Mouse (Mus musculus): ENCODE measurements at regions not wholly inside any gene's neighbourhood (a gene's known extent, or its start where the extent isn't known, plus 50 kb on each side); places are given as distances from the start of the nearest gene placed in this dataset.

DNA sequence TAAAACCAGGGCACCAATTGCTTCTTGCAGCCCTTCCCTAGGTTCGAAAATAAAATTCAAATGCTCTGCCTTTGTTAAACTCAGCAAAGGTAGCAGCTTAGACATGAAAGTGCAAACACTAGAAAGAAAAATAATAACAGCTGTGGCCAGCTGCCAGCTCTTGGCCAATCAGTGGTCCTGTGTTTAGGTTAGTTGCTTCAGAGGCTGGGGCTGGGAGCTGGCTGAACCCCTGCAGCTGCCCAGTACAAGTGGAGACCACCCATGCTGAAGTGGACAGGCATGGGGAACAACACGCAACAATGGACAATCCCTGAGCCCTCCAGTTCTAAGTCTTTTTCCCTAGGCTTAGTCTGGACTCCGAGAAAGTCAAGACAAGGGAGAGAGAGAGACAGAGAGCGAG is 2256.2 kb upstream of the Gm7489 start:
- H3K4me2 ChIP-seq (ENCODE audit: low read length): no peak overlapping the region
- H3K36me3 ChIP-seq (ENCODE audit: control insufficient read depth, insufficient read depth, low read length): no peaks in the 10 kb centered on the region
- WGBS: 70% methylated on average over 4 of the region's 4 CpGs
- ATAC-seq (ENCODE audit: insufficient number of reproducible peaks, insufficient read depth, low FRiP score, low read depth): no peak
- no peaks in the 10 kb centered on the region for H3K4me1 ChIP-seq (ENCODE audit: control insufficient read depth in 2 of 2, insufficient read depth in 2 of 2, low read length in 2 of 2)
- no peaks in the 10 kb centered on the region for H3K27me3 ChIP-seq (ENCODE audit: control insufficient read depth, insufficient read depth, low read length)
- no peak overlapping the region for H3K27ac ChIP-seq (replicated peaks in 1 of 2; ENCODE audit: control insufficient read depth in 1 of 2, insufficient read depth in 1 of 2, low read depth in 2 of 2, low read length in 2 of 2)
- no peaks in the 10 kb centered on the region for H3K9me3 ChIP-seq (ENCODE audit: control insufficient read depth, low read length)
- no peak overlapping the region for H3K9ac ChIP-seq (ENCODE audit: low read length)
- H3K4me3 ChIP-seq (ENCODE audit: control insufficient read depth in 1 of 2, insufficient read depth in 1 of 2, low read depth in 1 of 2, low read length in 2 of 2): no peak overlapping the region

DNA sequence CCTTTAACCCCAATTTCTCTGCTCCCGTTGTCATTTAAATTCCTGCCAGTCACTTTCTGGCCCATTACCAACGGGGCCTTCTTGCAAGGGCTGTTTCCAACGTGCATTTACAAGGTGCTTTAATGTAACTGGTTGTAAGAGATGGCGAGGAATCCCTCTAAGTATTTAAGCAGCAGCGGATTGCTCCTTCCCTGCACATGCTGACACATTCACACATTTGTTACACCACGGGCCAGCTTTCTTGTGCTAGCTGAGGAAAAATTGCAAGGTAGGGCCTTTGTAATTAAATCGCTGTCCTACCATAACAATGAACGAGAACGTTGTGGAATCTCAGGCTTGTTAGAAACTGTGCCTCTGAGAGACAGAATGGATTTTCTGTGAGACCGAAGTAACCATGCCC is 2252.8 kb upstream of the Gm7489 start:
- Histone ChIP-seq H3K27me3 (ENCODE audit: control insufficient read depth, insufficient read depth, low read length) (no peaks in the 10 kb centered on the region), H3K4me2 (ENCODE audit: low read length) (no peak overlapping the region), H3K4me1 (ENCODE audit: control insufficient read depth in 2 of 2, insufficient read depth in 2 of 2, low read length in 2 of 2) (peaks cover 0 to 2% of the 10 kb centered on the region in 2 experiments; a peak in 1 of 4 replicates), H3K4me3 (ENCODE audit: control insufficient read depth in 1 of 2, insufficient read depth in 1 of 2, low read depth in 1 of 2, low read length in 2 of 2) (no peak overlapping the region), H3K9ac (ENCODE audit: low read length) (no peak overlapping the region), H3K36me3 (ENCODE audit: control insufficient read depth, insufficient read depth, low read length) (no peaks in the 10 kb centered on the region), H3K27ac (replicated peaks in 1 of 2; ENCODE audit: control insufficient read depth in 1 of 2, insufficient read depth in 1 of 2, low read depth in 2 of 2, low read length in 2 of 2) (no peak overlapping the region), H3K9me3 (ENCODE audit: control insufficient read depth, low read length) (no peaks in the 10 kb centered on the region)
- WGBS: 81% methylated on average over 10 of the region's 10 CpGs
- ATAC-seq (ENCODE audit: insufficient number of reproducible peaks, insufficient read depth, low FRiP score, low read depth): no peak

DNA sequence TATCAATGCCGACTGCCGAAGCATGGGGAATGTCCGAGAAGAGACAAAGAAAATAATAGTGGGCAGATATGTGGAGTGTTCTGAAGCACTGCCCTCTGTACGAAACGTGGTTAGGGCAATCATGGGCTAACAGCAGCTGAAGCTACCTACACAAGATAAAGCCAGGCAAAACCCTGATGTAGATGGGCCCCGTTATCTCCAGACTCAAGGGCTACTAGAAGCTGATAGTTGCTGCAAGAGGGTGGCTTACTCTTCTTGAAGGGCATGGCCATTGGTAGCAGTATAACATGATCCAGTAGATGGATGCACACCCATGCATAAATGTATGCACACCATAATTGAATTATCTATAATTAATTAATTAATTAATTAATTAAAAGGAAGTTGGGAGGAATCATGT is 2251.6 kb upstream of the Gm7489 start:
- Histone ChIP-seq H3K27ac (replicated peaks in 1 of 2; ENCODE audit: control insufficient read depth in 1 of 2, insufficient read depth in 1 of 2, low read depth in 2 of 2, low read length in 2 of 2) (no peak overlapping the region), H3K9ac (ENCODE audit: low read length) (no peak overlapping the region), H3K9me3 (ENCODE audit: control insufficient read depth, low read length) (no peaks in the 10 kb centered on the region), H3K4me3 (ENCODE audit: control insufficient read depth in 1 of 2, insufficient read depth in 1 of 2, low read depth in 1 of 2, low read length in 2 of 2) (no peak overlapping the region), H3K4me2 (ENCODE audit: low read length) (no peak overlapping the region), H3K27me3 (ENCODE audit: control insufficient read depth, insufficient read depth, low read length) (no peaks in the 10 kb centered on the region), H3K36me3 (ENCODE audit: control insufficient read depth, insufficient read depth, low read length) (no peaks in the 10 kb centered on the region), H3K4me1 (ENCODE audit: control insufficient read depth in 2 of 2, insufficient read depth in 2 of 2, low read length in 2 of 2) (peaks cover 0 to 2% of the 10 kb centered on the region in 2 experiments; a peak in 1 of 4 replicates)
- WGBS: 47% methylated on average over 6 of the region's 6 CpGs
- no peak for ATAC-seq (ENCODE audit: insufficient number of reproducible peaks, insufficient read depth, low FRiP score, low read depth)

DNA sequence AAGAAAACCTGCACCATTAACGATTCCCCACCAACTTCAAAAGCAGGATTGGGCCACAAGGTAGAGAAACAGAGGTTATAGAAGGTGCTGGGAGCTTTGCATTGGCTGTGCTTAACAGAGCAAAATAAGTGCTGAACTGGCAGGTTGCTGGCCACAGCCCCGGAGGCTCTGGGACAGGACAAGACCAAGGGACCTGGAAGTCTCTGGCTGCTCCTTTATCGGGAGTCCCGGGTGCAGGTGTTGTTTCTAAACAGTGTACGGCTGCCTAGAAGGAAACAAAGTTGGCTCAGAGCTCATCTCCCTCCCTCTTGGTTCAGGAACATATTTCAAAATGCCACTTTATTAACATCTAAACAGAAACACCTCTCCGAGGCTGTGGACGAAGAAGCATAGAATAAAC is 2250.0 kb upstream of the Gm7489 start:
- Histone ChIP-seq H3K27me3 (ENCODE audit: control insufficient read depth, insufficient read depth, low read length) (no peaks in the 10 kb centered on the region), H3K4me1 (ENCODE audit: control insufficient read depth in 2 of 2, insufficient read depth in 2 of 2, low read length in 2 of 2) (peaks cover 0 to 2% of the 10 kb centered on the region in 2 experiments; a peak in 1 of 4 replicates), H3K4me2 (ENCODE audit: low read length) (no peak overlapping the region), H3K27ac (replicated peaks in 1 of 2; ENCODE audit: control insufficient read depth in 1 of 2, insufficient read depth in 1 of 2, low read depth in 2 of 2, low read length in 2 of 2) (no peak overlapping the region), H3K36me3 (ENCODE audit: control insufficient read depth, insufficient read depth, low read length) (no peaks in the 10 kb centered on the region), H3K9ac (ENCODE audit: low read length) (no peak overlapping the region), H3K4me3 (ENCODE audit: control insufficient read depth in 1 of 2, insufficient read depth in 1 of 2, low read depth in 1 of 2, low read length in 2 of 2) (no peak overlapping the region), H3K9me3 (ENCODE audit: control insufficient read depth, low read length) (no peaks in the 10 kb centered on the region)
- 72% methylated on average over 7 of the region's 7 CpGs for WGBS
- no peak for ATAC-seq (ENCODE audit: insufficient number of reproducible peaks, insufficient read depth, low FRiP score, low read depth)

DNA sequence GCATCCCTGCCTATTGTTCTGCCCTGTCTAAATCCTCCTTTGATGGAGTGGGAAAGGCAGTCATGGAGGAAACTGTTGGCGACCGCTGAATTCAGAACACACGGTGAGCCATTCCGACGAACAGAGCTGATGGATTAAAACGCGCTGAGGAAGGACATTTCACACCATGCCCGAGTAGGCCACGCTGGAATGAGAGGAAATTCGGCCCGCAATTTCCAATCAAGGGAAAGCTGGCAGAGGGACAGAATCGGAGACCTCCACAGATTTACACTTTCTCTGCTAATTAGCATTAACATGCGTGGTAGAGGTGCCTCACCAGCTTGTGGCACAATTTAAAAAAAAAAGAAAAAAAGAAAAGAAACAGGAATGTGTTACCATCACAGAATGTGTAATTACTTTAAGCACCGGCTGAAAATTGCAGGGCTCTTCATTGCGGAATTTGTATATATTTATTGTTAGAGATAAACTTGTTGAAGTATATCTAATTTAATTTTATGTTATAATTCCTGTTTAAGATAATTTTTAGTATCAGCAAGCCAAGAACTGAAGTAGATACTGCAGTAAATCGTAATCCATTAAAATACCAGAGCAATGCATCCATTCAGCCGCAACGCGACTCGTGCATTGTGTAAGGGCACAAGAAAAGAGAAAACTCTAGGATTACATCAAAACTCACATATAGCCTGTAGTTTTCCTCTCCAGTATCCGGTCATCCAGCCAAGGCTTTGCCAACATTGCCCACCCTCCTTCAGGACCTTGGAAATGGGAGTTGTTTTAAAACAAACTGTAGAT is 2249.4 kb upstream of the Gm7489 start:
- no peaks in the 10 kb centered on the region for H3K36me3 ChIP-seq (ENCODE audit: control insufficient read depth, insufficient read depth, low read length)
- H3K4me2 ChIP-seq (ENCODE audit: low read length): no peak overlapping the region
- H3K27me3 ChIP-seq (ENCODE audit: control insufficient read depth, insufficient read depth, low read length): no peaks in the 10 kb centered on the region
- H3K9me3 ChIP-seq (ENCODE audit: control insufficient read depth, low read length): no peaks in the 10 kb centered on the region
- ATAC-seq (ENCODE audit: insufficient number of reproducible peaks, insufficient read depth, low FRiP score, low read depth): no peak
- H3K9ac ChIP-seq (ENCODE audit: low read length): no peak overlapping the region
- 62% methylated on average over 21 of the region's 21 CpGs for WGBS
- no peak overlapping the region for H3K27ac ChIP-seq (replicated peaks in 1 of 2; ENCODE audit: control insufficient read depth in 1 of 2, insufficient read depth in 1 of 2, low read depth in 2 of 2, low read length in 2 of 2)
- H3K4me1 ChIP-seq (ENCODE audit: control insufficient read depth in 2 of 2, insufficient read depth in 2 of 2, low read length in 2 of 2): peaks cover 0 to 2% of the 10 kb centered on the region in 2 experiments; a peak in 1 of 4 replicates
- H3K4me3 ChIP-seq (ENCODE audit: control insufficient read depth in 1 of 2, insufficient read depth in 1 of 2, low read depth in 1 of 2, low read length in 2 of 2): no peak overlapping the region

DNA sequence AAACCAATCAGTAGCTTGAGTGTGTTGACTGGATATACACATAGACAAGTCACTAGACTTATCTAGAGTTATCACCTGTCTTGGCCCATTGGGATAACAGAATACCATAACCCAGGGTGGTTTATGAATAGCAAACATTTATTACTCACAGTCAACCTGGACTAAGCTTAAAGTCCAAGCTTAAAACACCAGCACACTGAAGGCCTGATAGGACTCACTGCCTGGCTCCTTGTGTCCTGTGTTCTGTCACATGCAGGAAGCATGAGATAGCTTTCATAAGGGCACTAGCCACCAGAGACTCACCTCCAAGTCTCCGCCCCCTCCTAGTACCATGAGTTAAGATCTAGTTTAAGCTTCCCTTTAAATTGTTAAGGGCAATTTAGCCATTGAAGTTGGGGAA is 2247.1 kb upstream of the Gm7489 start:
- no peak overlapping the region for H3K27ac ChIP-seq (replicated peaks in 1 of 2; ENCODE audit: control insufficient read depth in 1 of 2, insufficient read depth in 1 of 2, low read depth in 2 of 2, low read length in 2 of 2)
- H3K4me3 ChIP-seq (ENCODE audit: control insufficient read depth in 1 of 2, insufficient read depth in 1 of 2, low read depth in 1 of 2, low read length in 2 of 2): no peak overlapping the region
- WGBS: 89% methylated on average over 1 of the region's 1 CpGs
- no peak overlapping the region for H3K4me2 ChIP-seq (ENCODE audit: low read length)
- H3K4me1 ChIP-seq (ENCODE audit: control insufficient read depth in 2 of 2, insufficient read depth in 2 of 2, low read length in 2 of 2): peaks cover 0 to 2% of the 10 kb centered on the region in 2 experiments; a peak in 1 of 4 replicates
- H3K9me3 ChIP-seq (ENCODE audit: control insufficient read depth, low read length): no peaks in the 10 kb centered on the region
- no peak overlapping the region for H3K9ac ChIP-seq (ENCODE audit: low read length)
- no peak for ATAC-seq (ENCODE audit: insufficient number of reproducible peaks, insufficient read depth, low FRiP score, low read depth)
- no peaks in the 10 kb centered on the region for H3K36me3 ChIP-seq (ENCODE audit: control insufficient read depth, insufficient read depth, low read length)
- H3K27me3 ChIP-seq (ENCODE audit: control insufficient read depth, insufficient read depth, low read length): no peaks in the 10 kb centered on the region

DNA sequence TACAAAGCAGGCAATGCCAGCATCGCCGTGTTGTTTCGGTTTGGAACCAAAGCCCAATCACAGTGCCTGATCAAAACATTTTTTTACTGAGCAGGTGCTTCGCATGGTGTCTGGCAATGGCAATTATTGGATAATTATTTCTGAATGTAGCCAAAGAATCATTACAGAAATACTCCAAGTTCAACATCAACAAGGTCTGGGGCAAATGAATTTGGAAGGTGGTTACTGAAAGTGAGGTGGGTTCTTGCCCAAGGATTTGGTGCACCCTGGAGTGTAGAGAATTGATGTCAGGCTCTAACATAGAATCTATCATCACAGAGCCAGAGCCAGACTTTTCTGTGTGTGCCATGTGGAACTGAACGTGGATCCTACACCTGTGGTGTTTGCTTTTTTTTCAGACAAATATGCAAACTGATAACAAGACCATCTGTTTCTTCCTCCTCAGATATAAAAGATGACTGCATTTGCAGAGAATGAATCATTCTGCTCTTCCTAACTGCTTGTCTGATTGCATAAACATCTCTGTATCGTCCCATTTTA is 2240.9 kb upstream of the Gm7489 start:
- WGBS: 80% methylated on average over 6 of the region's 6 CpGs
- ATAC-seq (ENCODE audit: insufficient number of reproducible peaks, insufficient read depth, low FRiP score, low read depth): no peak
- H3K27me3 ChIP-seq (ENCODE audit: control insufficient read depth, insufficient read depth, low read length): no peaks in the 10 kb centered on the region
- no peaks in the 10 kb centered on the region for H3K4me1 ChIP-seq (ENCODE audit: control insufficient read depth in 2 of 2, insufficient read depth in 2 of 2, low read length in 2 of 2)
- no peak overlapping the region for H3K9ac ChIP-seq (ENCODE audit: low read length)
- no peak overlapping the region for H3K4me3 ChIP-seq (ENCODE audit: control insufficient read depth in 1 of 2, insufficient read depth in 1 of 2, low read depth in 1 of 2, low read length in 2 of 2)
- H3K36me3 ChIP-seq (ENCODE audit: control insufficient read depth, insufficient read depth, low read length): no peaks in the 10 kb centered on the region
- H3K27ac ChIP-seq (replicated peaks in 1 of 2; ENCODE audit: control insufficient read depth in 1 of 2, insufficient read depth in 1 of 2, low read depth in 2 of 2, low read length in 2 of 2): no peak overlapping the region
- H3K9me3 ChIP-seq (ENCODE audit: control insufficient read depth, low read length): no peaks in the 10 kb centered on the region
- no peak overlapping the region for H3K4me2 ChIP-seq (ENCODE audit: low read length)

DNA sequence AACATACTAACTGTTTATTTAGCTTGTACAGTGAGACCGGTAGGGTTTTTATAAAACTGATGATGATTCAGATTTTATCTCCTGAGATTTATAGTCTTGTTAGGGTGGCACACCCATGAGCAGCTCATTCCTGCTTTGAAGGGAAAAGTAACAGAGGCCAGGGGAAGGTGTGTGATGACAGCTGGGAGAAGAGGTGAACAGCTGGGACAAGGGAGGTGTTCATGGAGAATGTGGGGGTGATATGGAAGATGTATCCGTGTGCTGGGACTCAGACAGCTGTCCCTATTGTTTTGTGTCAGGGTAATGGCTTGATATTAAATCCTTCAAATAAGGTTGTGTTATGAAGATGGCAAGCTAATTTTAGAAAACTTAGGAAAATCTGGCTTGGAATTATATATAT is 2238.4 kb upstream of the Gm7489 start:
- H3K27me3 ChIP-seq (ENCODE audit: control insufficient read depth, insufficient read depth, low read length): no peaks in the 10 kb centered on the region
- H3K9me3 ChIP-seq (ENCODE audit: control insufficient read depth, low read length): no peaks in the 10 kb centered on the region
- H3K4me1 ChIP-seq (ENCODE audit: control insufficient read depth in 2 of 2, insufficient read depth in 2 of 2, low read length in 2 of 2): no peaks in the 10 kb centered on the region
- H3K36me3 ChIP-seq (ENCODE audit: control insufficient read depth, insufficient read depth, low read length): no peaks in the 10 kb centered on the region
- no peak overlapping the region for H3K4me2 ChIP-seq (ENCODE audit: low read length)
- WGBS: 58% methylated on average over 2 of the region's 2 CpGs
- no peak overlapping the region for H3K27ac ChIP-seq (replicated peaks in 1 of 2; ENCODE audit: control insufficient read depth in 1 of 2, insufficient read depth in 1 of 2, low read depth in 2 of 2, low read length in 2 of 2)
- no peak overlapping the region for H3K9ac ChIP-seq (ENCODE audit: low read length)
- no peak for ATAC-seq (ENCODE audit: insufficient number of reproducible peaks, insufficient read depth, low FRiP score, low read depth)
- H3K4me3 ChIP-seq (ENCODE audit: control insufficient read depth in 1 of 2, insufficient read depth in 1 of 2, low read depth in 1 of 2, low read length in 2 of 2): no peak overlapping the region
